Mouse (Mus musculus): ENCODE measurements around the gene Gm3739.
"Not testable (repeated sequence)": the region's sequence is repeated elsewhere in the genome, so short reads cannot be mapped to it uniquely, and the experiment has no call there.

Gm3739 gene

GRCm38 (mm10) chr14:7314661-7315060 lies at the start of gene Gm3739:
TSS of gene Gm3739 (minus strand) at chr14:7315049.
- DNase-seq (ENCODE audit: low spot score) = not testable (repeated sequence)

GRCm38 (mm10) chr14:7332295-7332694 lies 17.4 kb upstream of the Gm3739 start, which contains the start of gene Gm5797:
TSS of gene Gm5797 (minus strand) at chr14:7332395.
- DNase-seq (ENCODE audit: low spot score) = not testable (repeated sequence)

GRCm38 (mm10) chr14:7315093-7315492 lies 244 bp upstream of the Gm3739 start:
- not testable (repeated sequence) for DNase-seq (ENCODE audit: low spot score)

- not testable (repeated sequence) for DNase-seq (ENCODE audit: low spot score)
These were observed 50.2 kb downstream of the Gm3739 start, which contains the start of gene Gm3727 for GRCm38 (mm10) chr14:7264614-7265013. TSS of gene Gm3727 (minus strand) at chr14:7264714.

Measured in ovary, postnatal 14 days (tissue).